Mouse (Mus musculus): ENCODE data around the gene Epha1. TPM values are rescaled to one million over a fixed set of nuclear protein-coding genes. Genes with fewer than 3 reads are reported as not detected.

Epha1 gene
- polyA plus RNA-seq, 1 experiment, result 33.6 TPM

DNA sequence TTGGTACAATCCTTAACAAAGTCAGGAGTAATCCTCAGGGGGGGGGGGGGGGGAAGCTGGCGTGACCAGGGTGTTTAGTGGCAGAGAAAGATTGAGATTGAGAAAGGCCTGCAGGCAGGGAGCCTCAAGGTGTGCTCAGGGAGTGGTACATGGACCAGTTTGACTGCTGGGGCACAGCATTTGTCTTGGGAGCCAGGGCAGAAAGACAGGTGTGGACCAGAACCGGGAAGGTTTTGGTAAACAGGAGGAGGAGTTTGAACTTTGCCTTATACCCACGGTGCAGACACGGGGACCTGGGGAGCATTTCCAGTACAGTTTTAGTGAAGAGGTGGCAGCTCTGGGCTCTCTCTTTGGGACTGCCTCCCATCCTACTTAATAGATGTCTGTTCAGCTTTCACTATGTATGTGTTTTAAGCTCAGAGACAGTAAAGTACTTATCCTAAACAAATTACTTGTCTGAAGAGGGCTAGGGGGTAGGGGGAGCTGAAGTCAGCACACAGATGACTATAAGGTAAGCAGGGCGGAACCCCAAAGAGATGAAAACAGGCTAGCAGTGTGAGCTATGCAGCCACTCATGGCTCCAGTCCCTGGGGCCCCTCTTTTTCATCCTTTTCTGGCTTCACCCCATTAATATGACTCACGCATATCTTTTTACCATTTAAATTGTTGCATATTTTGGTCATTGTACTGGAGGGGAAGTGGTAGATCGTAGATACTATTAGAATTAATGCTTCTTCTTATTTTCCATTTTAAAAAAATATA, 782 bp upstream of the Epha1 start:
- DNase-seq (ENCODE audit: low spot score), result no peak

DNA sequence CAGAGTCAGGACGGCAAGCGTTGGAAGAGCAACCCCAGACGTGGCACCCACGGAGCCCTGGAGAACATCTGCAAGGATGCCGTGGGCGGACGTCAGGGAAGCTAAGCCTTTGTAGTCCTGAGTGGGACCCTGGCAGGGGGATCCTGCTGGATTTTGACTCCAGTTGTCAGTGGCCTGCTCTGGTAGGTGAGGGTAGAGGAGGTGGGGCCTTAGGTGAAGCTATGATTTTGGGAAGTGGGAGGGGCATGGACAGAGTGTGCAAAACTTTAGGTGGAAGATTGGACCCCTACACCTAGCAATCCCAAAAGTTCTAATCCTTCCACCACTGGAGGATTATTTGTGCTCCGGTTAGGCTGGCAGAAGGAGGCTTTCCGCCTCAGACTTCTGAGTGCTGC, 650 bp downstream of the Epha1 start:
- no peak for DNase-seq (ENCODE audit: low spot score)

DNA sequence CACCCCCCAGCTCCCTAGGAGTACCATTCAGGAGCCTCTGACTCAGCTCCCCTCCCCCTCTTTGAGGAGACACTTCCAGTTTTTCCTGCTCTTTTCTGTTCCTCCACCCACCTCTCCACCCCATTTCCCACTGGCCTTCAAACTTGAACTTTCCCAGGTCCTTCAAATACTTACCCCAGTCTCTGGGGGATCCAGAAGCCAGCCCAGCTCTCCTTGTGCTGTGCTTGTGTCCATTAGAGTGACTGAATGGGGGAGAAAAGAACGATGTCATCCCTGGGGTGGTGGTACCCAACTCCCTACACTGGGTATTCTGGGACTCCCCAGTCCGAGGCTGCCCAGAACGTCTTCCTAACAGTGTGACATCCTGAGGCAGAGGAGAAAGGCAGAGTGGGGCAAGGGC, 1.1 kb downstream of the Epha1 start:
- DNase-seq (ENCODE audit: low spot score), result no peak

DNA sequence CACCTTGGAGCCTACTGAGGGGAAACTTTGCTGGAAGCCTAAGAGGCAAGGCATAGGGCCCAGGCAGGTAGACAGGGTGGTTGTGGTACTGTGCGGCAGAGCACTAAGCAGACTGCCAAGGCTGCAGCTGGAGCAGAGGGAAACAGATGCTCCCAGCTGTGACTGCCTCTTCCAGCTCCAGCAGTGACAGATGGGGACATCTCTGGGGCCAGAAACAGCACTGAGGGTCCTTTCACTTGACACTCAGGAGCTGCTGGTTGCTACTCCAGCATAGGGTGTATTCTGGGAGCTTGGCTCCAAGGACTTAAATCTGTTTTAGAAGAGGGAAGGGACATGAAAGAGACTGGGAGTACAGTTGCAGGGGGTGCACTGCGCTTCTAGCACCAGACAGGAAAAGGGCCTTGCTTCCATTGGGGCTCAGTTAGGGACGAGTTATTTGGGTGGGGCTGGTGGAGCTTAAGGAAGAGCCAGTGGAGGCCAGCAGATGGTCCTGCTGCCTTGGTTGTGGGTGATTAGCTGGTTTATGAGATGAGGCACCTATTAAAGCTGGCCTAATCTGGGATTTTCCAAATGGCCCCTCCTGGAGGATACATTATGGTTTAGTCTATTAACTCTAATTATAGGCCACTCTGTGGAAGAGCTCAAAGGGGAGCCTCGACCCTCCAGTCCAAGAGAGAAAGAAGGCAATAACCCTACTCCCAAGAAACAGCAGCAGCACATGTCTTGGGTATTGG, 2.3 kb downstream of the Epha1 start:
- no peak for DNase-seq (ENCODE audit: low spot score)

DNA sequence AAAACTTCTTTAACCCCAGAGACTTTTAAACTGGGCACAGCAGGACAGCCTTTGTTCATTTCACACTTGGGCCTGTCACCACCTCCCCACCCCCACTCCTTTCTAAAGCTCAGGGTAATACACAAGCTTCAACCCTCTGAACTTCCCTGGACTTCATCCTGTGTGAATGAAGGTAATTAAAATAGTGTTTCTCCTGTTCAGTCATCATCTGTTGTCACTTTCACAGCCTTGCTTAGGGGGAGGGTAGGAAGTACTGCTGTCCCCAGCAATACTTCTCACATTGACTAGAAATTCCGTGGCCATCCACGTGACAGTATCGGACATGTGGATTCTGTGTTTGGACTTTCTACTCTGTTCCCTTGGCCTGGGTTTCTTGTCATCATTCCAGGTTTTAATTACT, 3.2 kb downstream of the Epha1 start:
- DNase-seq (ENCODE audit: low spot score), result no peak

DNA sequence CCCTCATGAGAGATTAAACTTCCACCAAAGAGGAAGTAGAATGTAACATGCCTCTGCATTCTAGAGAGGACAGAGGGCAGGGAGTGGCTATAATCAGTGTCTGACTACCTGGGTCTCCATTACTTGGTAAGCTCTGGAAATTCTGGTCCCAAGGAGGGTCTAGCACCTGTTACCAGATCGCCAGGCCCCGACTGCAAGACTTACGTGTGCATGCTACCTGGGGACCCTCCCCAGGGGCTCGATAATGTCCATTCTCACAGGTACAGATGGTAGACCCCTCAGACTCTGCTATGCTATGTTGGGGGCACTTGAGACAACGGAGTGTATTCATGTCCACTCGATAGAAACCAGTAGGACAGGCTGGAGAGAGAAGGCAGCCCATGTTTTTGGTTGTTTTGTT, 7.9 kb downstream of the Epha1 start:
- no peak for DNase-seq (ENCODE audit: low spot score)

DNA sequence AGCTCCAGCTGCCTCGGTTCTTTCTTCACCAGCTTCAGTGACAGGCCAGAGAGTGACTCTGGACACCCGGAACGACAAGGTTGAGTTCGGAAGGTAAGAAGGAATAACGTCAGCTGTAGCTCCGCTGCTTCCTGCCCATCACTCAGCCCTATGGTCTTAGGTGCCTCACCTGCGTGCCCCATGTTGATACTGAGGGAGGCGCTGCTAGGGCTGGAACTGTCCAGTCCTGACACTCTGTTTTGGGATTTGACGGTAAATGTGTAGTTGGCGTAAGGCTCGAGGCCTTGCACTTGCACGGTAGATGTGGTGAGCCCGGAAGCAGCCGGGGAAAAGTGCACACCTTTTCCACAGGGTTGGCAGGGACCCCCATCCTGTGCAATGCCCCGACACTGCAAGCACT, 8.5 kb downstream of the Epha1 start:
- no peak for DNase-seq (ENCODE audit: low spot score)

DNA sequence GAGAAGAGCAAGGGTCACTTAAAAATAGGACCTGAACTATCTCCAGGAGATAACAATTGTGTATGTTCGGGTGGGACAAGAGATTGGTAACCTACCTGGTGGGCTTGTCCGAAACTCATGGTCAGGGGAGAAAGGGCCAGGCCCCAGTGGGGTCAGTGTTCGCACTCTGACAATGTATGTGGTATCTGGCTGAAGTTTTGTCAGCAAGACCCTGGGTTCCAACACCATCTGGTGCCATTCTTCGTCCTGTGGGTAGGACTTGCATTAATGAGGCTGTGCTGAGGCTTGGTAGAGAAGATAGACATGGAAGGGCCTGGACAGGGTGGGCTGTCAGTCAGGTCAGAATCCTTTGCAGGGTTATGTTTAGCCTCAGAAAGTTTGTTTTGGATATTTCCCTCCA, 9.0 kb downstream of the Epha1 start:
- no peak for DNase-seq (ENCODE audit: low spot score)

DNA sequence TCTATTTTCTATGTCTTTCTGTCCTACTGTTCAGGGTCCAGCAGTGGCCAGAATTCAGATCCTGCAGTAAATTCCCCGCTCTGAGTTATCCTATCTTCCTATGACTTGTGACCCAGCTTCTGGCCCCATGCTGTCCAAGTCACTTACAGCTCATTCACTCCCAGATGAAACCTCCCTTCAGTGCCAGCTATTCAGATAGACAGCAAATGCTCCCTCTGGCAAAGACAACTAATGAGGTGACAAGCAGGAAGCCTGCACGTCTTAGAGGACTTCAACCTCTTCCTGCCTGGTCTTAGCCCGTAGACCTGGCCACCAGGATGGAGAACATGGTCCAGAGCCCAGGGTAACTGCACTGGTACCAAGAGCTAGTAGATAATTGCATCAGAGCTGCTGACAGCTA, 10.1 kb downstream of the Epha1 start:
- DNase-seq (ENCODE audit: low spot score), result no peak

DNA sequence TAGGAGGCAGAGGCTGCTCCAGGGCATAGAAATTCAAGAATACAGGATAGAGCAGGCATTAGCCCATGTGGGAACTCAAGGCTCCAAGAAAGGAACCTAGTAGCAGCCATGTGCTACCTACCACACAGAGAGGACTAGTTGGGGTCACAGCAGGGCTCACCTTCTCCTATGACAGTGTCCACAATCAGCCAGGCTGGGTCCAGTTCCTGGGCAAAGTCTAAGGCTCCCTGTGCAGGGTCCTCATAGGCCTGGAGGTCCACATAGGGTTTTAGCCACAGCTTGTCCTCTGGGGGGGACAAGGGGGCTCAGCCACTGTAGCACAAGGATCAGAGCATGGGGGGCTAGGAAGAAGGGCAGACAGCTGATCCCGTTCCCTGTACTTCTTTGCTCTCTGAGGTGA, 10.6 kb downstream of the Epha1 start:
- no peak for DNase-seq (ENCODE audit: low spot score)

DNA sequence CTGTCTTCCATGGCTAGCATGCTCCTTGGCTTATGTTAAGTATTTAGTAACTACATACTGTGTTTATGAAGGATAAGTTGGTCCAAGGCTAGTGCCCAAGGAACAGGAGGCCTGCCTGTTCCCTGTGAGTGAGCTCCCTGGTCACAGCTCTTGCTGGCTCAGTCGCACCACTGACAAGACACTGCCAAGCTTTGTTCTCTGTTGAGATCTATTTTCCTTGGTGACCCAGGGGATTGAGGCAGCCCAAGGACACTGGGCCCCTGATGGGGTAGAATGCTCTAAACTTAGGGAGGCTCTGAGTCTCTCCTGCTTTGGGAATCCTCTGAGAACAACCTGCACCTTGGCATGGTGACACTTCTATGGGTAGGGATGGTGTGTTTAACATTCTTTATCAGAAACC, 11.0 kb downstream of the Epha1 start:
- DNase-seq (ENCODE audit: low spot score), result no peak

DNA sequence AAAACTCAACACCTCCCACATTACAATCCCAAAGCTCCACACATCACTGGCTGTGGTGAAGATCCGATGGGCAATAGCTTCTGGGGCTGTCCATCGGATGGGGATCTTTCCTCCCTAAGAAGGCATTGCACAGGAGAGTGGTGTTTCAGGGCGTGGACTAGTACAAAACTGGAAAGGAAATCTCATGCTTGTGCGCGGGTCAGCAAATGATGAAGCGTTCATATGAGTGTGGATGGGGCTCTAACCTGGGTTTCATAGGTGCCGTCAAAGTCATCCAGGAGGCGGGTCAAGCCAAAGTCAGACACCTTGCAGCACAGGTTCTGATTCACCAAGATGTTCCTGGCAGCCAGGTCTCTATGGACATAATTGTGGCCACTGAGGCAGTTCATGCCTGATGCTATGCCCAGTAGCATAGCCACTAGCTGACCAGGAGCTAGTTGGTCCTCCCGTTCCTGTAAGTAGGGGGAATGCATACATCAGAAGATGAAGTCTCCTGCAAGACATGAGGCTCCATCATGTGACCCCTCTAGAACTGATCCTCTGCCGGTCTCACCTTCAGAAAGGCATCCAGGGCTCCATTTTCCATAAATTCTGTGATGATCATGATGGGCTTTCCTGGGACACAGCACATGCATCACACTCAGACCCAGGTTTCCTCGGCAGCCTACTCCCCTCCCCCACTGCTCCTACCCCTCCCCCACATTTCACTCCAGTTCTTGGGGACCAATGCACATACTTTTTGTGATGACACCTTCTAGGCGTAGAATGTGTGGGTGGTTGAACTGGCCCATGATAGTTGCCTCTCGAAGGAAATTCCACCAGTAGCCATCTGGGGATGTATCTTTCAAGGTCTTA, 11.8 kb downstream of the Epha1 start:
- DNase-seq (ENCODE audit: low spot score), result no peak

DNA sequence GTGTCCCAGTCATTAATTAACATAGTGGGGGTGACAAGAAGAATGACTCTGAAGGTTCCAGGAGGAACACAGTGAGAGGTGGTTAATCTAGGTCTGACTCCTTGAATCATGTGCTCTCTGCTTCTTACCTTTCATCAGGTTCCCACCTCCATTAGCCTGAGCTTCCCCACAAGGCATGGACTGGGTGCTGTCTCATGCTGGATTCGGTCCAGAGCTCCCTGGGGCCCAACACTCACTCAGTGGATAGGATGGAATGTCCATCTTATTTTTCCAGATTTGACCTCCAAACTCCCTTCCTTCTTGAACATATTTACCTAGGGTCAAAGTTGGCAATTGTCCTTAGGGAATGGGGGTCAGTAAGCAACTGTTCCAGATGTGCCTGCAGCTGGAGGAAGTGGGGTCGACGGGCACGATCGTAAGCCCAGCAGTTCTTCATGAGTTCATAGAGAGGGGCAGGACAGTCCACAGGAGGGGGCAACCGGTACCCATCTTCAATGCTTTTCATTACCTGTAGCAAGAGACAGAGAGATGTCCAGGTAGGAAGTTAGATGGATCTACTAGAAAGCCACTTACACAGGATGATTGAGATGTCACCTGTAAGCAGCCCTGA, 12.7 kb downstream of the Epha1 start:
- no peak for DNase-seq (ENCODE audit: low spot score)

DNA sequence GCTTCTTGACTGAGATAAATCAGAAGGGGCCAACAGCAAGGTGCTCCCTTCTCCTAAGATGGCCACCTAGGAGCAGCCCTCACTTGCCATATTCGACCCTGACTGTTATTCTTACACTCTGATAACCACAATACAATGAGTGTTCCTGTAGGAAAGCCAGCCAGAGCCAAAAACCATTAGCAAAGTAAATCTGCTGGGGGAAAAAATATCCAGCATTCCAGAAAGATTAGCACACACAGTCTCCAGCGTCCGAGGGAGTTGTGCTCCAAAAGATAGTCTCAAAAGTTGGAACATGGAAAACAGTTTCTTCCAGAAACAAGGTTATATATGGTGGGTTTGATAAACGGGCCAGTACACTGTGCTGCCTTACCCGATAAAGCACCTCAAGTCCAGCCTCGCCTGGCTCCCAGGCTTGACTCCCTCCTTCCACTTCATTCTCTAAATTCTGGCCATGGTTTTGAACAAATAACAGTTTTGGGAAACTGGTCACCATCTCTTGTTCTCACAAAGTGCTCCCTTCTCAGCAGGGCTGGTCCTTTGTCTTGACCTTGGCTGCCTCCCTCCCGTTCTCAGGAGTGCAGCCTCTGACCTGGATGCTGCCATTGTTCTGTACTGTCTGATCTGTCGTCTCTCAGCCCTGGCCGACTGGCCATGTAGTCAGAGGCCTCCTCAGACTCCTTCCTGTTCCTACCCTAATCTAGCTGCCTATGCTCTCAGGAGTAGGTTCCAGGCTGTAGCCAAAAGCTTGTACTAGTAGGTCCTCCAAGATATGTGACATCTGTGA, 13.5 kb downstream of the Epha1 start:
- DNase-seq (ENCODE audit: low spot score), result no peak

DNA sequence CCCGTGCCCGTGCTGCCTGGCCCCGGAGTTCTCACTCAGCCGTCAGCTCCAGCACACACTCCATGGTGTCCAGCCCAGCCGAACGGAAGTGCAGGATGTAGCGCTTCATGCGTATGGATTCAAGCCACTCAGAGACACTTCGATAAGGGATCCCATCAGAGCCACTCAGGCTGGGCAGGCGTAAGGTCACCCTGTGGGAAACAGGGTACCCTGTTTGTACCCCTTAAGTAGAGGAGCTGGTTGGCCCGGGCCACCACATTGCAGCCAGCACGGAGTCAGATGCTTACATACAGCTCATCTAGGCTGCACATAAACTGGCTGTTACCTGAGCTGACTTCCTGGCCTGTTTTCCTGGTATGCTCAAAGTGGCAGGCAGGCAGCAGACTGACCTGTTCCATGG, 14.2 kb downstream of the Epha1 start:
- no peak for DNase-seq (ENCODE audit: low spot score)

DNA sequence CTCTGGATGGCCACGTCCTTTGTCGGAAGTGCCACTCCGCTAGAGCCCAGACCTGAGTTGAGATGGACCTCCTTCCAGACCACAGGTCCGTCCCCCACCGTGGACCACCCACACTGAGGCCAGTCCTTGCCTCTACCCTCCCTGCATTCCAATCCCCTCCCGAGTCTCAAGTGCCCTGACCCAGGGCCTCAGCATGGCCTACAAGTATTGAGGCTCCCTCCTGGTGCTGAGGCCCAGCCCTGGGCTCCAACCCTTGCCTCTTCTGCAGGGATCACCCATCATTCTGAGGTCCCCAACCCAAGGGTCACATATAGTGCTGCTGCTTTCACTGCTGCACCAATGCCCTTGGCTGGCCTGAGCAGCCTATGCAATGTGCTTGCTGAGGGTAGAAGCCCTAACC, 15.2 kb downstream of the Epha1 start:
- no peak for DNase-seq (ENCODE audit: low spot score)

DNA sequence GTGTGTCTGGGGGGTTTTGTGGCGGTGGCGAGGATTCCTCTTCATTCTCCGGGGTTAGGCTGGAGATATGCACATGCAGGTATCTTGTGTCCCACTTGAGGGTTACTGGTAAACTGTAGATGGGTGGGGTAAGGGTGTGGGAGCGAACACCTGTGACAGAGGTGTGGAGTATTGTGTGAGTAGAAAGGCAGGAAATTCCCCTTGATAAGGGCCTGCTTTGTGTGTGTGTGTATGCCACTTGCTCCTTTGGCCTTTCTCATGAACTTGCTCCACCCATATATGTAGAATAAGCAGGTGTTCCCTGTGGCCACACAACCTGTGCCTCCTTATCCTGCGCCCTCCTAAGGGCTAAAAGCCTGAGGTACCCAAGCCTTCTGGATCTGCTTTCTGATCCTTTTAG, 16.2 kb downstream of the Epha1 start:
- DNase-seq (ENCODE audit: low spot score), result no peak

DNA sequence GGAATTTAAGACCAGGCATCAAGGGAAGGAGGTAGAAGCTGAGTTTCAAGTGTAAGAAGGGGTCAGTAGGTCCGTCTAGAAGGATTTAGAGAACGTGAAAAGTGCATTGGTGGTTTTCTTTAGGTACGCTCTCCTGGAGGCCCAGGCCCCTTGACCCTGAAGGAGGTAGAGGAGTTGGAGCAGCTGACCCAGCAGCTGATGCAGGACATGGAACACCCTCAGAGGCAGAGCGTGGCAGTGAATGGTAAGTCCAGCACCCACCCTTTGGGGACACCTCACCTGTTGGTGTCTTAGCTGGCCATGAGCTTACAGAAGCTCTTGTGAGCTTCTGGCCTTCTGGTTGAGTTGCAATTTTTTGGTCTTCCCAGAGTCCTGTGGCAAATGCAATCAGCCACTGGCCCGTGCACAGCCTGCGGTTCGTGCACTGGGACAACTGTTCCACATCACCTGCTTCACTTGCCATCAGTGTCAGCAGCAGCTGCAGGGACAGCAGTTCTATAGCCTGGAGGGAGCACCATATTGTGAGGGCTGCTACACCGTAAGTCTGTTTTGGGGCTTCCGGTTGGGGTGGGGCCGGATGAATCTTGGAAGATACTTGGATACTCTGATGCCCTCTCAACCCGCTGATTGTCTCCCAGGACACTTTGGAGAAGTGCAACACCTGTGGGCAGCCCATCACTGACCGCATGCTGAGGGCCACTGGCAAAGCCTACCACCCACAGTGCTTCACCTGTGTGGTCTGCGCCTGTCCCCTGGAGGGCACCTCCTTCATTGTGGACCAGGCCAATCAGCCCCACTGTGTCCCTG, 17.1 kb downstream of the Epha1 start:
- DNase-seq (ENCODE audit: low spot score), result no peak

DNA sequence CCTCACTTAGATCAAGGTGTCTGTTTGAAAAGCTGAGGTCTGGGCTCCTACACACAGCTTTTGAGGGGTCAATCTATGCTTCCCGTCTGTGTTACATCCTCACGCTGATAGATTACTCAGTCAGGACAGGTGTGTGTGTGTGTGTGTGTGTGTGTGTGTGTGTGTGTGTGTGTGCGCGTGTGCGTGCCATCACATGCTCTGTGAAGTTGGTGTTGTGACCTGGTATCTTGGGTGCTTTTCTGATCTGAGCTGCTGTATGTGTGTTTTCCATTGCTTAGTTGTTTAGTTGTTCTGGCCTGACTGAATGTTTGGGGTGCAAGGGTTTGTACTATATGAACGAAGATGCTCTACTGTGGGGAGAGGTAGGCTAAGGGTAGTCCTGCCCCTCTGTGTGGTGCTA, 17.7 kb downstream of the Epha1 start:
- no peak for DNase-seq (ENCODE audit: low spot score)

Measured in urinary bladder, adult 2 months (tissue).